Mouse (Mus musculus): ENCODE results near the gene Myo5a. TPM values are rescaled to one million over a fixed set of nuclear protein-coding genes. Genes with fewer than 3 reads are reported as not detected.

Gene Myo5a
- polyA plus RNA-seq, 1 experiment from 2014 or later: 1.5 TPM

Other genes with a start within 250 kb of the Myo5a start
- 2.0 and 2.2 TPM in 2 replicates for gene Onecut1, start 209.1 kb upstream of the Myo5a start, polyA plus RNA-seq (2015; fragmentation: Nextera tagmentation; extraction: Ambion mirVana)
- gene Fam214a, start 118.1 kb upstream of the Myo5a start, polyA plus RNA-seq (2015; fragmentation: Nextera tagmentation; extraction: Ambion mirVana): 1.9 and 2.1 TPM in 2 replicates
- 87.5 and 116 TPM in 2 replicates for gene Arpp19, start 33.4 kb upstream of the Myo5a start, polyA plus RNA-seq (2015; fragmentation: Nextera tagmentation; extraction: Ambion mirVana)
- gene Myo5c, start 161.0 kb downstream of the Myo5a start, polyA plus RNA-seq (2015; fragmentation: Nextera tagmentation; extraction: Ambion mirVana): 0.46 and 0.81 TPM in 2 replicates
- gene Gnb5, start 235.3 kb downstream of the Myo5a start, polyA plus RNA-seq (2015; fragmentation: Nextera tagmentation; extraction: Ambion mirVana): 1.2 and 1.6 TPM in 2 replicates

Measured in liver, embryonic 15.5 days (tissue).